Mouse (Mus musculus): Measurements from ENCODE around the gene Map2. TPM values are rescaled to one million over a fixed set of nuclear protein-coding genes. Genes with fewer than 3 reads are reported as not detected.
A peak's percentile ranks its signal among the peaks of the same experiment; 100 is the strongest.

The Map2 gene
- total RNA-seq, 2 experiments from 2014 or later: 17.0 to 26.1 TPM

DNA sequence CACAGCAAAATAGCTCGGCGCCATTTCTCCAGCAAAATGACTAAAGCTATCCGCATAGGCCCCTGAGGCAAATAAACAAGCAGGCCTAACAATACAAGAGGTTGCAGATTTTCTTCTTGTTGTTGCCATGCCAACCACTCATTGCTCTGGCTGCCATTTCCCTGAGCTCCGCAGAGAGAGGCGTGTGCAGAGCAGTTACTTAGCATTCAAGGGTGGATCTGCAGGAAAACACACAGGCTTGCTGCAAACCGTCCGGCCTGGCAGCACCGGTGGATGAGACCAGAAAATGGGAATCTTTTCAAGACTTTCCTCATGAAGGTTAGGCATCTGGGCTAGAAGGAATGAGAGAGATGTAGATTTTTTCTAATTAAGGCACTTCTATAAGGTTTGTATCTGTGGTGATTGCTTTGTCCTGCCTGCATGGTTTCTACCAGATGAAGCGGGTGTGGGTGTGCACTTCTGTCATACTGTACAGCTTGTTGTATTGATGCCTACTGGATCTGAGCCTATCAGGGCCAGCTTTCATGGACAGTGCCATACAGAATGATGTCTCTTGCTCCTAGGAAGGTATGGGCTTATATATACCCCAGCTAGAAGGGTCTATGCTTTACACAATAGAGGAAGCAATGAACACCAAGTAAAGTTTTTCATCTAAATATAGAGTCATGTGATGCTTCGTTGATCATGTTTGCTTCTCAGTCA is 211.8 kb downstream of the Map2 start:
- DNase-seq (ENCODE audit: low spot score in 2 of 2): no peak

DNA sequence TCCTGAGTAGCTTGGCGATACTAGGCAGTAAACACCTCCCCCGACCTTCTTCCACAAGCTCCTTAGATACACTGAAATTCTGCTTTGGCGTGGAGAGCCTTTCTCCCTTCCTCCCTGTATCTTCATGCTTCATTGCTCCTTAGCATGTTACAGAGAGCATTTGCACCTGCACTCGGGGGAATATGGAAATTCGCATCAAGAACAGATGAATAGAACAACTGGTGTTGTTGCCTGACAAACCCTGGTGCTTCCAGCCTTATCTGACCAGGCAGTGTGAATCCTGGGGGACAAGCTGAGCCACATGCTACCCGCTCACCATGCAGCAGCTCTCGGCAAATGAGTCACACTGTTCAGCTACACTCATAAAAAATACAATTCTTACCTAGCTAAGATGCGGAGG is 213.5 kb downstream of the Map2 start:
- DNase-seq (ENCODE audit: low spot score in 2 of 2): no peak

DNA sequence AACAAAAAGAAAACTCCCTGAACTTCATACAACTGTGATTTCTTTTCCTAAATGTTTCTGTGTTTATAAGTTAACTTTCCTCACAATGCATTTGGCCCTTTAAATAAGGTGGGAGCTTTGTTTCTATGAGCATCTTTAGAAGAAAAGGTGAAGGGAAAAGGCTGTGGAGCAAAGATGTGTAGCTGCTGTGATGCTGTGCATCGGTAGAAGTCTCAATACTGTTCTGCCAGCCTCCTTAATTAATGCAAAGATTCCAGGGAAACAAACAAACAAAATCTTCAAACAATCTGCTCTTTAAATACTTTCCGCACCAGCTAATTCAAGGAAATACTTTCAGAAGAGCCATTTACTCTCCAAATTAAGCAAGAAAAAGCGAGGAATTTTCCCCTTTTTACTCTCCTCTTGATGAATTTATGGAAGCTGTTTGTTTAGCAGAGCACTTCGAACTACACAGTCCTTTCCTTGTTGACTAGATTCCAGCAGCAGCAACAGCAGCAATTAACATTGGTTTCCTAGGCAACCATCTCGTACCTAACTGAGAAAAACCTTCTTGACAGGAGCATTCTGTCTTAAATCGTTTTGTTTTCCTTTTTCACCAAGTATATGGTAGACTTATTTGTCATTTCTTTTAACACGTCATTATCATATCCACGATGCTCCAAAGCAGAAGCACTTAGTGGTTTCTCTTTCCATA is 220.0 kb downstream of the Map2 start:
- DNase-seq (ENCODE audit: low spot score in 2 of 2): no peak

DNA sequence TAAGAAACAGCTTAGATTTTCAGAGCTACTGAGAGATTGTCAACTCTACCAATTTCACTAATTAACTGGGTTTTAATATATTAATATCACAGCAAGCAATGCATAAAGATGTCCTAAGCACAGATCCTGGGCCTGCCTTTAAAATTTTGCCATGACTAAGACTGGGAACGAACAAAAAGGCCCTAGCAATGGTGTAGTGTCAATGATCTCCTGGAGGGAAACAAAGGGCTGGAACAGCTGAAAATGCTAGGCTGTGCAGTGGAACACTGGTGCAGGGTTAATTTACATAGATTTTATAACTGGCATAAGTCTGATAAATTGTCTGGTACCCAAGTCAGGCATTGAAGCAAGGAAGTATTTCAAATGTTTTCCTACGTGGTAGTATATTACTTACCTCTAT is 220.8 kb downstream of the Map2 start:
- DNase-seq (ENCODE audit: low spot score in 2 of 2): no peak

DNA sequence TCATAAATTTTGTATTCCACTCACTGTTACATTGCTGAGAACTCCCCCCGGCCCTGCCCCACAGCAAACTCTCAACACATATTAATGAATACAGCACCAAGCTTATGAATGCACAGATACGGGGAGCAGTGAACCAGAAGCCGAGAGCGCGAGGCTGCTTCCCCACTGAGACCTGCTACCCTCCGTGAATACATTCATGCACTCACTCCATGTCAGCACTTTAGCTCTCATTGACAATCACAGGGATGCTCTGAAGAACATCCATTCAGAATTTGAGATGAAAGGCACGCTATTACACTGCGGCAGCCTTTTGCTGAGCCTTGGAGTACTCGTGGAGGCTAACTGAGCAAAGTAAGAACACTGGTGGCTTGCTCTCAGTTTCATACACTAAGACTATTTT is 226.8 kb downstream of the Map2 start:
- DNase-seq (ENCODE audit: low spot score in 2 of 2): no peak

DNA sequence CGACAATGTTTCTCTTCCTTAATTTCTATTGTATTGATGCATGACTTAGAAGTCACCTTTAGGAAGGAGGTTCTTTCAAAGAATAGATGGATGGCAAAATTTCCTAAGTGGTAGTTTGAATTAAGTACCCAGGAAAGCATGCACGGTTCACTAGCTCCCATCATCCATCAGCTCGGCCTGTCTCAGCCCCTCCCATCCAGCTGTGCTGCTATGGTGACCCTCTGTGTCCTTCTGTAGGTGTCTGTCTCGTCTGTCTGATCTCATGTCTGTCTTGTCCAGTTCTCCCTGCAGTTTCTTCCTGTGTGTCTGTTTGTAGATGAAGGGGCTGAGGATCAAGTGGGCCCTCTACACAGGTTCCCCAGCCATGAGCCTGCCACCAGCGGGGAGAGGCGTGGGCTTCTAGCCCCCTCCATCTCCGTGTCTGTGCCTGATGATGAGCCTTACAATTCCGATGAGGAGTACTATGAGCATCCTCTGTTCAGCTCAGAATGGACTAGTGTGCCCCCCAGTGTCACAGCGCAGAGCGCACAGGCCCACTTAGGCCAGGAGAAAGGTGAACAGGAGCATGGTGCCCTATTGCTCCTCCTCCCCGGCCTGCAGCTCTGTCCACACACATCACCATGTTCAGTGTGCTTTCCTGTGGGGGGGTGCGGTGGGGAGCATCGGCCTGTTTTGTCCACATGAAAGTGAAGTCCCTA is 232.3 kb downstream of the Map2 start:
- no peak for DNase-seq (ENCODE audit: low spot score in 2 of 2)

DNA sequence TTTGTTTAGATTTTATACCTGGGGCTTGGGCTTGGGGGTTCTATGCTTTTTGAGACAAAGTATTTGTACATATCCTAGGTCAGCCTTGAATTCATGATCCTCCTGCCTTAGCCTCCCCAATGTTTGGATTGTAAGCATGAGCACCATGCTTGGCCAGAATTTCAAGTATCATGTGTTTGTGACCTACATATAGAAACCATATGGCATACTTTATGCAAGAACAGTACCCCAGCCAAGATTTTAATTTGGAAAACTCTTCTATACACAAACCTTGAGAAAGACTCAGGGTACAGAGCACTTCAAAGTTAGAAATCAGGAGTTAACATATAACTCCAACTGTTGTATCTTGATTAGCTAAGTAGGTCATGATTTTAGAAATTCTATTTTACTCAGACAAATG is 243.3 kb downstream of the Map2 start:
- DNase-seq (ENCODE audit: low spot score in 2 of 2): no peak

DNA sequence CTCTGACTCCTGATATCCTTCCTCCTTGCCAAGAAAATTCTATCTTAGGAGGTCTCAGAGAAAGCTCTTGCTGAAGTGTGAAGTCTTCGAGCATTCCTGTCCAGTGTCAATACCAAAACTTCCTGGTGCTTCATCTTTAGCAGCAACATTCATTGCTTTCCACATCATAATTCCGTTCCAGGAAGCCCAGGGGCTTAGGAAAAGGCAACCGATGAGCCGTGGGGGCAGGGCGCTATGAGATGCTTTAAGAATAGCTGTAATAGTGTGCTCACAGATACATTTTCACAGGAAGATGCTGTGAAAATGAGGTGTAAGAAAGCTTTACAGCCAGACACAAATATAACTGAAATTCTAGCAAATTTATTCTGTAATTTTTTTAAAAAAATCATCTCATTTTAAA is 251.0 kb downstream of the Map2 start:
- no peak for DNase-seq (ENCODE audit: low spot score in 2 of 2)

DNA sequence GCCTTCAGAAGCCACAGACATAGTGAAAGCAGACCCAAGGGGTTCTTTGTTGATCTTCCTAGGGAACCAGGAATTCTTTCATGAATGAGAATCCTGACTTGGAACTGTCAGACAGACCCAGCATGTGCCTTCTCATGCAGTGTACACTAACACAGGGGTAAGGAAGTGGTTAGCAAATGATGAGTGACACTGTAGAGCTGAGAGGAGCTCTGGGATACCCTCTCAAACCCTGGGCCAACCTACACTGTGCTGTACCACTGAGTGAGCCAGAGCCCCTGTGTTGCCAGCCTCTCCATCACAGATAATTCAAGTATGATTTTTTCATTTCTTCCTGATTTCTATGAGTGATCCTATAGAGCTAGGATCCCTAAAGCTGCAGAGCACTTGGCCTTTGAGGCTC is 255.9 kb downstream of the Map2 start:
- no peak for DNase-seq (ENCODE audit: low spot score in 2 of 2)

DNA sequence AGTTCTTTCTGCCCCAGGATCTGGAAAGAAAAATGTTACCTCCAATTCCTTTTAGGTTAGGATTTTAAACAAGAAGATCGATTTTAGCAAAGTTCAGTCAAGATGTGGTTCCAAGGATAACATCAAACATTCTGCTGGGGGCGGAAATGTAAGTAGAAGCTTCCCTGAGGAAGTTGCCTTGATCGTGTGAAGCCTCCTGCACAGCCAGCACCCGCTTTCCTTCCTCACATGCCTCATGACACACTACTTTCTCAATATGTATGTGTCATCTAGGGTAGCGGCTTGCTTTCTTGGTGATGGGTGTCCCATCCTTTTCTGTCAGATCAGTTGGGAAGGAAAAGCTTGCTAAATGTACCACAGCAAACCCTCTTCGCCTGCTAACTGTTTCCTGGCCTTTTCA is 256.4 kb downstream of the Map2 start:
- DNase-seq (ENCODE audit: low spot score in 2 of 2): no peak

DNA sequence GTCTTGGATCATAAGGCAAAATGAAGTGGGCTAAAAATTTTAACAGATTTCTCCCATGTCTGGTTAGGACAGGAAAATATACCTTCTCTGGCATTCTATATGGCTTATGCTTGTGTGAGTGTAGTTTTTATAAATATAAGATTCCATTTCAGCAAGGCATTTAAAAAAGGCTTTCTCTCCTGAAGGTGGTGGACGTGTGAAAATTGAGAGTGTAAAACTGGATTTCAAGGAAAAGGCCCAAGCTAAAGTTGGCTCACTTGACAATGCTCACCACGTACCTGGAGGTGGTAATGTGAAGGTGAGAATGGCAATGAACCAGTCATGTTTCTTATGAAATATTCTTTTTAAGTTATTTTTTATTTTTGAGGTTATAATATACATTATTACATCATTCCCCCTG is 263.0 kb downstream of the Map2 start:
- DNase-seq (ENCODE audit: low spot score in 2 of 2): no peak

DNA sequence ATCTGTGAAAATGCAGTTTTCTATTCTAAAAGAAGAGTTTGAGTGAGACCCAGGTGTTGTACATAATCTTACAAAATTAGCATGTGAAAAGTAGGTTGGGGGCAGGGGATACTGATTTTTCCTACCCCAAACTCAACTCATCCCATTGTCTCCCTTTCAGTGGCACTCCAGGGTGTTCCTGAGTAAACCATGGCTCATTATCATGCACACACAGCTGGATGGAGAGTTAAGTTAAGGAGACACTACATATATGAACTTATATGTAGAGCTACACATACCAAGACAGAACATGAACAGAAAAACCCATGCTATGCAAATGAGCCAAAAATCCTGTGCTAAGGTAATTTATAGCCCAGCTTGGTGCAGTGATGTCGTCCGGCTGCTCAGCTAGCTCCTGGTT is 267.8 kb downstream of the Map2 start:
- DNase-seq (ENCODE audit: low spot score in 2 of 2): no peak

DNA sequence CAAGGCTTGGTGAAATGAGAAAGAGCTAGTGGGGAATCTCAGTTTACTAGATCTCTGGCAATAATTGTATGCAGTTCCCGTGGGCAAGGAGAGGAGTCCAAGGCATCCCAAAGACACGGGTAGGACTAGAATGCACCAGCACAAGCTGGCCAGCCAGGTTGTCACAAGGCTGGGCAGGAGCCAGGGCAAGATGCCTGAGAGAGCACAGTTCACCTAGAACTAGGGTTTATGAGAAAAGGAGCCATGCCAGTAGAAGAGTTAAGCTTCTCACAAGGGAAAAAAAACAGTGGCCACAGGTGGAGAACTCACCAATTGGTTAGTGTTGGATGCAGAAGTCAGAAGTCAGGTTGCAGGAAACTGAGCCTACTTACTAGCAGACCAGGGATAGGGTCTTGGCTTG is 274.4 kb downstream of the Map2 start:
- DNase-seq (ENCODE audit: low spot score in 2 of 2): no peak

DNA sequence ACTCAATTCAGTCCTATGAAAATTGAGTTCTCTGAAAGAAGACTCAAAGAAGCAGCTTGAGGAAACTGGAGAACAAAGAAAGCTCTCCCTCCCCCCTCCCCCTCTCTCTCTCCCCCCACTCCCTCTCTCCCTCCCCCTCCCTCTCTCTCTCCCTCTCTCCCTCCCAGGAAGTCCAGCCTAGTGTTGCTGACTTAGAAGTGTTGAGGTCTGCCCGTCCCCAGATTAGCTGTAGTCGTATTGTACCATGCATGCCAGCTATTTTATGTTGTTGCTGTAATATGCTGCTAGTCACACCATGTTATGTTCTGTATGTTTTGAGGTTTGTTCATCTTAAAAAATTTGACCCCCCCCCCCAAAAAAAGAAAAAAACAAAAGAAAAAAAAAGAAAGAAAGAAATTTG is 281.5 kb downstream of the Map2 start:
- no peak for DNase-seq (ENCODE audit: low spot score in 2 of 2)

DNA sequence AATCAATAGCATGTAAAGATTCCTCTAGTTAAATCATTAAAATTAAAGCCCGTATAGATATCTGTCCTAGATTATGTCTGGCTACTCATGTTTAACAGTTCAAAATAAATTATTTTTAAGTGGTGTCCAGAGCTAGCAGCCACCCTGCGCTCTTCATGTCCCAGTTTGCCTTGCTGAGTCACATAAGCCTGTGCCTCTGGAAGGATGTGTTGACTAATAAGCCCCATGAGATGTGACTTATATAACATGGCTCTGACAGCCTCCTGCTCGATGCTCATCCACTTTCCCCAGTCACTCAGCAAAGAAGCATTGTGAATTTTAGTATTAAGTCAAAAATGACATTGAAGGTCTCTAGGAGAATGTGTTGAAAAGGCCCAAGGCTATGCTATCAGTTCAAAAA is 282.7 kb downstream of the Map2 start:
- DNase-seq (ENCODE audit: low spot score in 2 of 2): no peak

DNA sequence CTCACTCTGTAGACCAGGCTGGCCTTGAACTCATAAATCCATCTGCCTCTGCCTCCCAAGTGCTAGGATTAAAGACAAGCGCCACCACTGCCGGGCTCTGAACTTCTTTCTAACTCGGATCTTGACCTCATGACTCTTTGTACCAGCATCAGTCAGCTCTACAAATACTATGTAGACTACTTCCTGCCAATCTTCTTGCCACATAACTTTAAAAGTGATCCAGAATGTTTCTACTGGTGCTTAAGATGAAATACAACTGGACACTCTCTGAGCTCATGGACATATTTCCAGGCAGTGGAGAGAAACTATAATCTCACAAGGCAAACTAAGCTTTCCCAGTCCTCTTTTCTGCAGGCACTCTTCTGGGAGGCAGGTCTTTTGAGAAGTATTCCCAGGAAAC is 284.3 kb downstream of the Map2 start:
- DNase-seq (ENCODE audit: low spot score in 2 of 2): no peak

DNA sequence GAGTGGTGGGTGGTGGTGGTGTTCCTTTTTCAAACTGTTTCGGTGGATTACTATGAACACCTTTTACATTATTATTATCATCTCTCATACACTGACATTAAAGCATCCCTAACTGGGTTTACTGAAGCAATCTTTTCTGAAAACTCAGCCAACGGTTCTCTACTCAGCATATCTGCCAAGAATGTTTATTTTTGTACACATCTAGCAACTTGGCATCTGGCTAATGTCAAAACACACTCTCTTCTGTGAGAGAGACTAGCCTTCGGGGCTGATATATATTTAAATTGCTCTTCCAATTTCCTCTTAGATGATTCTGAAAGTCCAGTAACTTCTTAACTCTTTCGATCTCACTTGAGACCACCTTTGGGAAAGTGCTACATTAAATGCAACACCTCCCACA is 285.8 kb downstream of the Map2 start:
- no peak for DNase-seq (ENCODE audit: low spot score in 2 of 2)

DNA sequence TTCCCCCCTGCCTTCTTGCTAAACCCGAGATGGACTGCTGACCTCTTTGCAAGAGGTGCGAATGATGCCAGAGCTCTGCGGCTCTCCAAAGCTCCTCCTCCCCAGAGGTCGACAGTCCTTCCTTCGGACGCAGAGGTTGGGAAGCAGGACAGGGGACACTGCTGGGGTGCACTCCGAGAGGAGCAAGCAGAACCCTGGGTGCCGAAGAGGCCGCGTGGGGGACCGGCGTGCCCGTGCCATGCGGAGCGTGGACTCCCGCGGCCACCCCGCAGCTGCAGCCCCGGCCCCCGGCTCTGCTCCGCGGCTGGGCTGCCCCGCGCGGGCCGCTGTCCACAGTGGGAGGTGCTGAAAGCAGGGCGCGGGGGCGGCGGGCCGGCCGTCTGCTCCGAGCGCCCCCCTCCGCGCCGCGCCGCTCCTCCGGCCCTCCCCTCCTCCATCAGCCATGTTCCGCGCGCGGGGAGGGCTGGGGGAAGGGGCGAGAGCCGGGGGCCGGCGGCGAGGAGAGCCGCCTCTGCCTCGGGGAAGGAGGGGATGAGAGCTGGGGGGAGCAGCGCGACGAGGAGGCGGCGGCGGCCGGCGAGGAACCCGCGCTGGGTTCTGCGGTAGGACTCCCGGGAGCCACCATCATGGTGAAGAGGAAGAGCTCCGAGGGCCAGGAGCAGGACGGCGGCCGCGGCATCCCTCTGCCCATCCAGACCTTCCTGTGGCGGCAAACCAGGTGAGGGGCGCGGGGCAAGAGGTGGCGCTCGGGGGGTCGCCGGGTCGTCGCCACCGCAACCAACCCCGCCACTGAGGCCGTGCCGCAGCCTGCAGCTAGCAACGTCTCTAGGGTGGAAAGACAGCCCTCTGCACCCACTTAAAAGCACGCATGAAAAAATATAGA is 293.0 kb downstream of the Map2 start, which contains the start of gene Unc80:
Gene Unc80, plus strand, starts transcription at position 547 of the 883 bp plus-strand sequence.
- peak; percentile 52 to 61 for DNase-seq (ENCODE audit: low spot score in 2 of 2)

DNA sequence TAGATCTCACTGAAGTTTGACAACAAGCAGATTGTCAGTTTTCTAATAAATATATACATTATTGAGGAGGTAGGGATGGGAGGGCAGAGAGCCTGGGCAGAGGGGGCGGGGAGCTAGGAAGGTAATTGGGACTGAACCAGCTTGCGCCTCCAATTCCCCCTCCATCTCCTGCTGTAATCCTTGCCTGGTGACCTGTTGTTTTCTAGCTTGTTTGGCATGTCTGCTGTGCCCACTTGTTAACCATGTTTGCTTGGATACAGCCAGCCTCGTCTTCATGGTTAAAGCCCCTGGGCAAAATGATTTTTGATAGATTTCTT is 293.6 kb downstream of the Map2 start:
- DNase-seq (ENCODE audit: low spot score in 2 of 2): no peak

DNA sequence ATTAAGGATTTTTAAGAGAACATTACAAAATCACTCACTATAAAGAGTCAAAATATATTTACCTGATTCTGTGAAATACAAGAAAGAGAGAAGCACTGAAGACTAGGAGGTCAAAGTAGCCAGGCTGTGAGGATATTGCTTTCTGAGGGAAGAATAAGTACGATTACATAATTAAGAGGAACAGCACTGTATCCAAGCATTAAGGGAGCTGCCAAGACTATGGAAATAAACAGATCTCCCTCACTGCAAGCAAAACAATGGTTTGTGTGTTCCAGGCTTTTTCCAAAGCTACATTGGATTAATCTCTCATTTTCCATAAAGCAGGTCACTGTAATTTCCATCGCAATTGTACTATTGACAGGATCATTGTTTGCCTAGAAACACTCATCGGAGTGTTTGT is 307.7 kb downstream of the Map2 start:
- DNase-seq (ENCODE audit: low spot score in 2 of 2): no peak

Measured in adrenal gland, adult 18-20 months (tissue).